9 mouse cellular contexts compared by ENCODE assay signal in genomic region chr5:107015422-107016081, GRCm38 (mm10). TPM values are rescaled to one million over a fixed set of nuclear protein-coding genes. Genes with fewer than 3 reads are reported as not detected.
DNase-seq lines count a peak whose midpoint lies in the region; ATAC-seq and TF ChIP-seq lines count a peak whose summit lies in the region.
"Had no signal": no experiment of that assay in that cellular context is flagged by ENCODE, and none has a peak within 500 bp of the region (broad histone marks: within the 10 kb centered on the region; RNA-seq: fewer than 3 reads in every experiment).

No protein-coding gene starts in this region.

- no peak overlapping the region for H3K4me3 ChIP-seq in forebrain, embryonic 11.5 days (ENCODE audit: low read depth, low read length)
- no peak overlapping the region for H3K4me3 ChIP-seq in forebrain, embryonic 13.5 days
- 0 out of 2 replicates have a peak overlapping the region, but pooled peaks have one; percentile 2 for H3K4me3 ChIP-seq in thymus, adult 2 months (ENCODE audit: control insufficient read depth, insufficient read depth, low read length)
- 0 out of 2 replicates have a peak overlapping the region, but pooled peaks have one; percentile 0 for H3K4me3 ChIP-seq in liver, embryonic 15.5 days (replicated peaks)
- H3K4me3 ChIP-seq: heart, adult 2 months had no signal

- TF ChIP-seq CTCF in thymus, adult 2 months (IDR thresholded peaks at IDR 0.05; ENCODE audit: borderline replicate concordance, control insufficient read depth, extremely low read depth, insufficient read depth, low read length, poor library complexity), result no peak

- 43% methylated on average over 10 of the region's 10 CpGs for WGBS in forebrain, embryonic 11.5 days
- 37% methylated on average over 10 of the region's 10 CpGs for WGBS in forebrain, embryonic 13.5 days
- WGBS in thymus, adult 2 months, result 7% methylated on average over 10 of the region's 10 CpGs
- WGBS in liver, embryonic 15.5 days (ENCODE audit: insufficient replicate concordance), result 4% methylated on average over 10 of the region's 10 CpGs

- no peak for ATAC-seq in forebrain, embryonic 11.5 days (replicated peaks; ENCODE audit: low FRiP score)
- no peak for ATAC-seq in forebrain, embryonic 13.5 days
- ATAC-seq in liver, embryonic 15.5 days (ENCODE audit: insufficient read depth), result peak; percentile 68

- no peaks in the 10 kb centered on the region for H3K27me3 ChIP-seq in forebrain, embryonic 11.5 days (ENCODE audit: control insufficient read depth, insufficient read depth, low read length)
- peaks cover 9% of the 10 kb centered on the region; the same call in 1 of the 2 replicates for H3K27me3 ChIP-seq in forebrain, embryonic 13.5 days
- H3K27me3 ChIP-seq in thymus, adult 2 months (ENCODE audit: control insufficient read depth, insufficient read depth, low read length), result no peaks in the 10 kb centered on the region
- no peaks in the 10 kb centered on the region for H3K27me3 ChIP-seq in liver, embryonic 15.5 days

- no peaks in the 10 kb centered on the region for H3K36me3 ChIP-seq in forebrain, embryonic 11.5 days (ENCODE audit: control insufficient read depth, insufficient read depth, low read length)
- no peaks in the 10 kb centered on the region for H3K36me3 ChIP-seq in forebrain, embryonic 13.5 days (ENCODE audit: poor library complexity, severe bottlenecking)
- no peaks in the 10 kb centered on the region for H3K36me3 ChIP-seq in thymus, adult 2 months (ENCODE audit: control insufficient read depth, insufficient read depth, low read length)
- H3K36me3 ChIP-seq in liver, embryonic 15.5 days (replicated peaks), result no peaks in the 10 kb centered on the region

- no peak overlapping the region for H3K27ac ChIP-seq in forebrain, embryonic 11.5 days (ENCODE audit: low read depth, low read length)
- no peak overlapping the region for H3K27ac ChIP-seq in forebrain, embryonic 13.5 days
- H3K27ac ChIP-seq in thymus, adult 2 months (ENCODE audit: control insufficient read depth, insufficient read depth, low read length), result 0 out of 2 replicates have a peak overlapping the region, but pooled peaks have one; percentile 2
- no peak overlapping the region for H3K27ac ChIP-seq in liver, embryonic 15.5 days (replicated peaks)
- H3K27ac ChIP-seq: heart, adult 2 months had no signal

- no peak overlapping the region for H3K4me2 ChIP-seq in forebrain, embryonic 11.5 days (ENCODE audit: low read depth, low read length, severe bottlenecking)
- no peak overlapping the region for H3K4me2 ChIP-seq in forebrain, embryonic 13.5 days
- peak overlapping the region; percentile 43 for H3K4me2 ChIP-seq in liver, embryonic 15.5 days

- TF ChIP-seq POLR2A in thymus, adult 2 months (IDR thresholded peaks at IDR 0.05; ENCODE audit: control insufficient read depth, extremely low read depth, insufficient read depth, low read length, poor library complexity), result no peak

- no peaks in the 10 kb centered on the region for H3K9me3 ChIP-seq in forebrain, embryonic 11.5 days (ENCODE audit: control insufficient read depth, low read length)
- no peaks in the 10 kb centered on the region for H3K9me3 ChIP-seq in forebrain, embryonic 13.5 days (replicated peaks)
- H3K9me3 ChIP-seq in liver, embryonic 15.5 days (replicated peaks), result no peaks in the 10 kb centered on the region

- DNase-seq in forebrain, embryonic 11.5 days (ENCODE audit: low spot score), result peak; percentile 41
- DNase-seq in thymus, adult 2 months, result peak; percentile 30
- DNase-seq in thymus, adult 18-20 months, result no peak
- no peak for DNase-seq in layer of hippocampus, postnatal 25 days (ENCODE audit: extremely low spot score in 1 of 2, low spot score in 1 of 2)
- no peak for DNase-seq in layer of hippocampus, adult 18-20 months (ENCODE audit: low spot score in 2 of 2)
- DNase-seq in cerebellum, adult 9-11 months, result no peak

- no peak overlapping the region; the same call in 1 of the 2 replicates for H3K9ac ChIP-seq in forebrain, embryonic 11.5 days (ENCODE audit: low read length)
- H3K9ac ChIP-seq in forebrain, embryonic 13.5 days, result no peak overlapping the region
- no peak overlapping the region for H3K9ac ChIP-seq in liver, embryonic 15.5 days

- 0 out of 2 replicates have a peak, but pooled peaks cover 2% of the 10 kb centered on the region for H3K4me1 ChIP-seq in forebrain, embryonic 11.5 days (replicated peaks; ENCODE audit: control insufficient read depth, insufficient read depth, low read length)
- 0 out of 2 replicates have a peak, but pooled peaks cover 4% of the 10 kb centered on the region for H3K4me1 ChIP-seq in forebrain, embryonic 13.5 days
- peaks cover 28% of the 10 kb centered on the region for H3K4me1 ChIP-seq in thymus, adult 2 months (replicated peaks; ENCODE audit: control insufficient read depth, insufficient read depth, low read length)
- peaks cover 14% of the 10 kb centered on the region for H3K4me1 ChIP-seq in liver, embryonic 15.5 days (replicated peaks)

RNA-seq across cellular contexts. Expression of gene Cdc7, which starts 51.4 kb away (rescaled TPM):
- polyA plus RNA-seq in forebrain, embryonic 11.5 days (2014; fragmentation: Nextera tagmentation; extraction: Ambion mirVana), result 66.9 and 69.3 TPM in 2 replicates
- polyA plus RNA-seq in forebrain, embryonic 13.5 days (2015; fragmentation: Nextera tagmentation; extraction: Ambion mirVana), result 43.1 and 47.7 TPM in 2 replicates
- 26.8 and 32.1 TPM in 2 replicates for polyA plus RNA-seq in thymus, adult 2 months (2012; rRNA removed)
- 17.1 and 19.0 TPM in 2 replicates for polyA plus RNA-seq in liver, embryonic 15.5 days (2015; fragmentation: Nextera tagmentation; extraction: Ambion mirVana)
- total RNA-seq in layer of hippocampus, postnatal 25 days (2021), result 10 to 100 TPM; 14.0 to 14.8 TPM
- total RNA-seq in layer of hippocampus, adult 18-20 months (2021), result 10 to 100 TPM; 13.5 to 17.3 TPM

Comparison
In these comparisons a context has a peak if more than half of its experiments do, and no peak if none do; other contexts are left out.
1. DNase-seq: peak in forebrain, embryonic 11.5 days (single experiment) and thymus, adult 2 months (single experiment); none in thymus, adult 18-20 months (0 of 2), layer of hippocampus, postnatal 25 days (0 of 2), layer of hippocampus, adult 18-20 months (0 of 2) and cerebellum, adult 9-11 months (single experiment).
2. H3K4me3 ChIP-seq: peak in thymus, adult 2 months (single experiment) and liver, embryonic 15.5 days (single experiment); none in forebrain, embryonic 11.5 days (single experiment) and forebrain, embryonic 13.5 days (single experiment).